Comparison of ENCODE assay signal across 7 mouse cellular contexts in genomic region chrX:81072651-81073050, GRCm38 (mm10). TPM values are rescaled to one million over a fixed set of nuclear protein-coding genes. Genes with fewer than 3 reads are reported as not detected.
DNase-seq lines count a peak whose midpoint lies in the region; ATAC-seq lines count a peak whose summit lies in the region.

No protein-coding gene starts in this region.

- no peak for DNase-seq in liver
- DNase-seq in limb, embryonic 11.5 days (ENCODE audit: low spot score) = no peak
- DNase-seq in ovary, postnatal 14 days (ENCODE audit: low spot score) = no peak
- no peak for DNase-seq in urinary bladder, adult 18-20 months (ENCODE audit: low spot score in 2 of 2)

- H3K27me3 ChIP-seq in liver, embryonic 12.5 days (replicated peaks) = peaks cover 16% of the 10 kb centered on the region
- no peaks in the 10 kb centered on the region for H3K27me3 ChIP-seq in forebrain, embryonic 13.5 days
- no peaks in the 10 kb centered on the region for H3K27me3 ChIP-seq in limb, embryonic 11.5 days (ENCODE audit: control insufficient read depth, insufficient read depth, low read length)
- no peaks in the 10 kb centered on the region for H3K27me3 ChIP-seq in stomach, embryonic 15.5 days (replicated peaks)

- no peak overlapping the region for H3K4me3 ChIP-seq in liver, embryonic 12.5 days
- peak overlapping the region; percentile 57 for H3K4me3 ChIP-seq in forebrain, embryonic 13.5 days
- H3K4me3 ChIP-seq in limb, embryonic 11.5 days (ENCODE audit: low read depth, low read length) = peak overlapping the region; percentile 54
- H3K4me3 ChIP-seq in stomach, embryonic 15.5 days (replicated peaks) = peak overlapping the region; percentile 56

- no peak overlapping the region for H3K9ac ChIP-seq in liver, embryonic 12.5 days
- H3K9ac ChIP-seq in forebrain, embryonic 13.5 days = no peak overlapping the region
- H3K9ac ChIP-seq in limb, embryonic 11.5 days (ENCODE audit: low read length) = peak overlapping the region; percentile 49
- H3K9ac ChIP-seq in stomach, embryonic 15.5 days = no peak overlapping the region

- 26% methylated on average over 2 of the region's 2 CpGs for WGBS in liver, embryonic 12.5 days (ENCODE audit: insufficient replicate concordance)
- 5% methylated on average over 2 of the region's 2 CpGs for WGBS in forebrain, embryonic 13.5 days
- WGBS in limb, embryonic 11.5 days = 3% methylated on average over 2 of the region's 2 CpGs
- 5% methylated on average over 2 of the region's 2 CpGs for WGBS in stomach, embryonic 15.5 days

- H3K4me1 ChIP-seq in liver, embryonic 12.5 days = no peaks in the 10 kb centered on the region; the same call in 1 of the 2 replicates
- 0 out of 2 replicates have a peak, but pooled peaks cover 4% of the 10 kb centered on the region for H3K4me1 ChIP-seq in forebrain, embryonic 13.5 days
- H3K4me1 ChIP-seq in limb, embryonic 11.5 days (ENCODE audit: control insufficient read depth, insufficient read depth, low read length) = no peaks in the 10 kb centered on the region
- H3K4me1 ChIP-seq in stomach, embryonic 15.5 days = no peaks in the 10 kb centered on the region

- no peak overlapping the region for H3K27ac ChIP-seq in liver, embryonic 12.5 days
- H3K27ac ChIP-seq in forebrain, embryonic 13.5 days = peak overlapping the region; percentile 40; the same call in 1 of the 2 replicates
- H3K27ac ChIP-seq in limb, embryonic 11.5 days (replicated peaks; ENCODE audit: low read depth, low read length) = no peak overlapping the region
- H3K27ac ChIP-seq in stomach, embryonic 15.5 days = no peak overlapping the region

- H3K4me2 ChIP-seq in liver, embryonic 12.5 days = 0 out of 2 replicates have a peak overlapping the region, but pooled peaks have one; percentile 3
- H3K4me2 ChIP-seq in forebrain, embryonic 13.5 days = peak overlapping the region; percentile 60
- peak overlapping the region; percentile 46 for H3K4me2 ChIP-seq in limb, embryonic 11.5 days (ENCODE audit: low read depth, severe bottlenecking)
- H3K4me2 ChIP-seq in stomach, embryonic 15.5 days = peak overlapping the region; percentile 60

- H3K9me3 ChIP-seq in liver, embryonic 12.5 days (replicated peaks) = no peaks in the 10 kb centered on the region
- H3K9me3 ChIP-seq in forebrain, embryonic 13.5 days (replicated peaks) = no peaks in the 10 kb centered on the region
- H3K9me3 ChIP-seq in limb, embryonic 11.5 days (ENCODE audit: control insufficient read depth, low read length) = no peaks in the 10 kb centered on the region
- H3K9me3 ChIP-seq in stomach, embryonic 15.5 days = no peaks in the 10 kb centered on the region

- no peaks in the 10 kb centered on the region for H3K36me3 ChIP-seq in liver, embryonic 12.5 days
- H3K36me3 ChIP-seq in forebrain, embryonic 13.5 days (ENCODE audit: poor library complexity, severe bottlenecking) = no peaks in the 10 kb centered on the region
- no peaks in the 10 kb centered on the region for H3K36me3 ChIP-seq in limb, embryonic 11.5 days (ENCODE audit: control insufficient read depth, insufficient read depth, low read length)
- H3K36me3 ChIP-seq in stomach, embryonic 15.5 days = no peaks in the 10 kb centered on the region

- ATAC-seq in liver, embryonic 12.5 days = no peak
- ATAC-seq in forebrain, embryonic 13.5 days = peak; percentile 31; the same call in 1 of the 2 replicates
- no peak for ATAC-seq in limb, embryonic 11.5 days (ENCODE audit: insufficient number of reproducible peaks, low FRiP score, low TSS enrichment, low read depth)
- ATAC-seq in stomach, embryonic 15.5 days (ENCODE audit: insufficient read depth, low FRiP score, low read depth) = no peak

RNA-seq across cellular contexts. Expression of gene Tmem47, which starts 2.2 kb away (rescaled TPM):
- polyA plus RNA-seq in liver, embryonic 12.5 days (2016; fragmentation: Nextera tagmentation; extraction: Ambion mirVana) = 3.7 and 6.0 TPM in 2 replicates
- 15.2 and 17.5 TPM in 2 replicates for polyA plus RNA-seq in forebrain, embryonic 13.5 days (2015; fragmentation: Nextera tagmentation; extraction: Ambion mirVana)
- 36.2 and 41.5 TPM in 2 replicates for polyA plus RNA-seq in limb, embryonic 11.5 days (2014; fragmentation: Nextera tagmentation; extraction: Ambion mirVana)
- polyA plus RNA-seq in stomach, embryonic 15.5 days (2015; fragmentation: Nextera tagmentation; extraction: Ambion mirVana) = 12.5 and 17.1 TPM in 2 replicates

Comparison
In these comparisons a context has a peak if more than half of its experiments do, and no peak if none do; other contexts are left out.
1. H3K4me2 ChIP-seq: peak in every context shown above with its lines; median percentile 60 in forebrain, embryonic 13.5 days; 60 in stomach, embryonic 15.5 days; 46 in limb, embryonic 11.5 days; 3 in liver, embryonic 12.5 days.